Mouse (Mus musculus): ENCODE results near the gene Phyhd1.

DNA sequence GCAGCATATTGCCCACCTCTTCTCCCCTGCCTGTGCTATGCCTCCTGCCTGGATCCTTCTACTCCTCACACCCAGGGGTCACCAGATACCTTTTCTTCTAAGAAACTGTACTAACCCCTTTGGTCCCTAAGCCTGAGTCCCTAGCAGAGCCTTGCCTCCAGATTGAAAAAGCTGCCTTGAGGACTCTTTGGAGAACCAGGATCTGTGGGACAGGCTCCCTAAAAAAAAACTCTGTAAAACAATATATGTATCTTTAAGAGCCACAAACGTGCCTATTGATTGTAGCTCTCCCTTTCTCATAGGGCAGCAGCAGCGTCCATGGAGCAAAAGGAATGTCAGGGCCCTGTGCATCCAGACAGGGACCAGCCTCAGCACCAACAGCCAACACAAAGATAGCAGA lies 25.7 kb upstream of the Phyhd1 start, which contains the start of gene Gm28035:
- TF ChIP-seq CTCF (IDR thresholded peaks at IDR 0.05; ENCODE audit: low read depth, low read length) (no peak), POLR2A (IDR thresholded peaks at IDR 0.05; ENCODE audit: extremely low read depth, insufficient read depth, low read length) (no peak)

Data from liver, adult 2 months (tissue).